Mouse (Mus musculus) stomach, postnatal 0 days (tissue): ENCODE data around the gene Opcml.

Source experiments
- CTCF ChIP-seq: IDR thresholded peaks from 2 replicates; pipeline ENCODE4 v1.5.1; 2016; ENCODE audit warnings: antibody characterized with exemption, low read depth, mild to moderate bottlenecking, moderate library complexity
- EP300 ChIP-seq: optimal IDR thresholded peaks from 2 replicates; pipeline ENCODE3; 2016; ENCODE audit warnings: antibody characterized with exemption

GRCm38 (mm10) chr9:28423407-28423806 lies 632.8 kb downstream of the Opcml start:
- TF ChIP-seq EP300 (no peak), CTCF (no peak)
